Mouse (Mus musculus): Measurements from ENCODE around the gene E130218I03Rik. TPM values are rescaled to one million over a fixed set of nuclear protein-coding genes. Genes with fewer than 3 reads are reported as not detected.

E130218I03Rik gene
- total RNA-seq (2021) = not detected

DNA sequence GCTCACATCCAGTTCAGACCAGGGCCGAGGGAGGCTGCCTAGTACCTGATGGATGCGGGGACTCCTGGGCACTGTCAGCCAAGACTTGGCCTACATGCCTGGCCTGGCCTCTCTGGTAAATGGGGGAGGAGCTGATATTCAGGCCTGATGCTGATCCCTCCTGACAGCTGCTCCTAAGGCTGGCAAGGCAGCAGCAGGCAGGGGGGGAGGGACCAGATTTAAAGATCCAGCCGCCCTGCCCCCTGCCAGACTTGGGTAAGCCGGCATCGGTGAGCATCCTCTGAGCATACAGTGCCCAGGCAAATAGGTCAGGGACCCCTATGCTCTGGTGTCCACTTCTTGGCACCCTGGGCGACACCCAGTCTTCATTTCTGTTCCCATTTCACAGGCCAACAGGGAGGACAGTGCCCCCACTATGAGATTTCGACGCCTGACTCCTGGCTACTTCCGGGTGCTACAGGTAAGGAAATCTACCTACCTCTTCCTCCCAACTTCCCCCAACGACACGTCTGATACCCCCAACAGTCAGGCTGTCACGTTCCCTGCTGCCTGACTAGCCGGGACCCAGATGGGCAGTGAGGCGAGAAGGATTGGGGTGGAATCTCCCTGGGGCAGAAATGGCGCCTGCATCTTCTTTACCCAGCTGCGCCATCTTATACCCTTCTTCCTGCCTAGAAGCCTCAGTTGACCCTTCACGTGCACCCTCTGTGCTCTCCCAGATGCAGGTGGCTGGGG, at the start of gene E130218I03Rik:
Gene E130218I03Rik (plus strand): TSS at position 147 of the 735 bp plus-strand sequence.
- intact Hi-C loops (cut with DNase I) = loop anchor here (2.0 kb wide), 1 partner anchor 57 kb away; the partner anchor contains the start of gene Cep85
- no peak for DNase-seq (ENCODE audit: low spot score in 2 of 2)

DNA sequence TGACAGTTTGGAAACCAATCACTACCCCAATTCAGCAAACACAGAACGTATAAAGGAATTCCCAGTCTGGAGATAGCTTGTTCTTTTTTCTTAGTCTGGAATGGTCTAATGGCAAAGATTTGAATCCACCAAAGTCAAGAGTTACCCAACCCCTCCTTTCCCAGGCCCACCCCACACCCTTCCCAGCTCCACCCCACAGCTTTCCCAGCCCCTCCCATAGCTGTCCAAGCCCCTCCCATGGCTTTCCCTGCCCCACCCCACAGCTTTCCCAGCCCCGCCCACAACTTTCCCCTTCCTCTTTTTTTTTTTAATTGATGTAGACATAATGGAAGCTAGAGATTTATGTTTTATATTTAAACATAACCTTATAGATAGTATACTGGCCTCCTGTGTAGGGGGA, 44.1 kb upstream of the E130218I03Rik start:
- no peak for DNase-seq (ENCODE audit: low spot score in 2 of 2)
- intact Hi-C loops (cut with DNase I) = loop anchor here (5.0 kb wide), 1 partner anchor 33 kb away; no protein-coding TSS in a partner anchor

- intact Hi-C loops (cut with DNase I) = no loop called here
- no peak for DNase-seq (ENCODE audit: low spot score in 2 of 2)
Measured at GRCm38 (mm10) chr4:134202904-134203303, 40.6 kb upstream of the E130218I03Rik start, which contains the start of gene Gm7534. Gene Gm7534 (minus strand): TSS chr4:134203004.

- intact Hi-C loops (cut with DNase I) = no loop called here
- DNase-seq (ENCODE audit: low spot score in 2 of 2) = no peak
Measured at GRCm38 (mm10) chr4:134203340-134203896, 40.0 kb upstream of the E130218I03Rik start.

DNA sequence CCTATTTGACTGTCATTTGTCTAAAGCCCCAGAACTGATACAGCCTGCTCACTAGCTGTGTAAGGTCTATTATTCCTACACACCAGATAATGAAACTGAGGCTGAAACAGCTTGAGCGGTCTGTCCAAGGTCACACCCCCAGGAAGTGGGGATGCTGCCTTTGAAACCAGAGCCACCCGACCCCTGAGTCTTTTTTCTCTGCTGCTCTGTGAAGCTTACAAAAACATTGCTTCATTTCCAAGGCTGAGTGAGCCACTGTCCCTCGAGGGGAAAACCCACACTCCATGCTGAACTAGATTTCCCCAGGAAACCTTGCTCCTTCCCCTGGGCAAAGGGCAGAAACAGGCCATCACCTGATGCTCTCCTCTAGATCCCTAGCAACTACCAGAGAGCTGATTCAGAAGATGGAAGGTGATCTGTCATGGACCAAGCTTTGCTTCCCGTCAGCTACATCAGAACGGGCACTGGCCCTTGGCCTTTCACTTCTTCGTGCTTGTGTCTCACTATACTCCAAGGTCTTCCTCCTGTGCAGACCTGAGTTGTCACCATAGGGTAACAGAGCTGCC, 36.9 kb upstream of the E130218I03Rik start:
- DNase-seq (ENCODE audit: low spot score in 2 of 2) = no peak
- intact Hi-C loops (cut with DNase I) = no loop called here

DNA sequence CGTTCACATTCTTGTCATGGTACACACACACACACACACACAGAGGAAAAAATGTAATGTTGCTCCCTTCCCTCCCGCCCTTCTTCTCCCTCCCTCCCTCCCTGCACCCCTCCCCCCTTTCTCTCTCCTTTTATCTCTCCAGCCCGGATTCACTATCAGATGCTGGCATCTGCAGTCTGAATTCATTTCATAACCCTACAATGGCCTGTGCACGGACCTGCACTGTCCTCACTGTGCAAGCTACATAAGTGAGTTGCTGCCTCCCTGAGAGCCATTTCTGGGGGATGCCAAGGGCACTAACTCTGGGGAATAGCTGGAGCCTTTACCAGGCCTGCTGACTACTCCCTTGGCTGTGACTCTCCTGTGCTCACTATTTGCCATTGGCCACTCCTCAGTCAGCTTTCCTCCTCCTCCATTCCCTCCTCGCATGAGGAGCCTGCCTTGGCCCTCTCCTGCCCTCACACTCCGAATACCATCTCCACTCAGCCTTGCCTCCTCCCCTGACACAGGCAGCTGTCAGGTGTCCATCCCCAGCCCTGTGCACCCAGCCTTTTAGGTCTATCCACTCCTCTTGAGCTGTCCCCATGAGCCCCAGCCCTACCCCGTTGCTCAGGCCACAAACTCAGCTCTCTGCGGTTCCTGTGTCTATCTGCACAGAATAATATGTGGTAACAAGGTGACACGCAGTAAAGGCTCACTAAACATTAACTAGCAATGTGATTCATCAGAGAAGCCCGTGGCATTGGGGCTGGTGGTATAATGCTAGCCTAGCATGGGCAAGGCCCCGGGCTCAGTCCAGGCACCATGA, 20.5 kb upstream of the E130218I03Rik start:
- intact Hi-C loops (cut with DNase I) = no loop called here
- no peak for DNase-seq (ENCODE audit: low spot score in 2 of 2)

DNA sequence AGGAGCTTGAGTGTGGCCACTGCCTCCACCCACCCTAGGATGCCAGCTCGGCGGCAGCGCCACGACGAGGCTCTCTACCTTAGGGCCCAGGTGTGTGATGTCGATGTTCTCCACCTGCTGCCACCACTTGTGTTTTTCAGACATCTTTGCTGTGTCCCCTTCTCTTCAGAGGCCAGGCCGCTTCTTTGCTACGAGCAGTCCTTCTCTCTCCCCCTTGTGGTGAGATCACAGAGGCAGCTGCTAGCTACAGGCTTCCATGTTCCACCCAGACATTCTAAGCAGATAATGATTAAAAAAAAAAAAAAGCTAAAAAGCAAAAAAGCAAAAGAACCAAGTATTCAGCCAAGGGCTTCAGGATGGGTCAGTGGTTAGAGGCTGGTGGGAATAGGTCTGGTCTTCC, 16.3 kb upstream of the E130218I03Rik start, which contains the start of gene Catsper4:
Gene Catsper4 (minus strand): TSS at position 190 of the 400 bp plus-strand sequence.
- intact Hi-C loops (cut with DNase I) = no loop called here
- no peak for DNase-seq (ENCODE audit: low spot score in 2 of 2)

- intact Hi-C loops (cut with DNase I) = loop anchor here (5.0 to 10.0 kb wide), 3 partner anchors 33 to 446 kb away; no protein-coding TSS in a partner anchor
- DNase-seq (ENCODE audit: low spot score in 2 of 2) = no peak
Measured at GRCm38 (mm10) chr4:134230431-134230830, 13.0 kb upstream of the E130218I03Rik start.

DNA sequence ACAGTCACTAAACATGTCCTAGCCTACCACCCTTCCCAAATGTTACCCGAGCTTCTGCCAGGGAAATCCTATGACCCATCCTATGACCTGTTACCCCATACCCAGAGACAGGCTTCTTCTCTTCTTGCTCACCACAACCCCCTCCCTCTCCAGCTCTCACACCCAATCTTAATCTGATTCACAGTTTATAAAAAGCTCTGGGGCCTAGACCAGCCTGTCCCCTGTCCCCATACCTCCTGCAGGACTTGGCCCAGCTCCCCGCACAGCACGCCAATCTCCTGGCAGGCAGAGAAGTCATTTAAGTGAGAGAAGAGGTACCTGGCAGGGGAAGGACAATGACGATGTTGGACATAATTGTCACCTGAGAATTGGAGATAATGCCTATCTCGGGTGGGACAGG, 8.6 kb upstream of the E130218I03Rik start:
- no peak for DNase-seq (ENCODE audit: low spot score in 2 of 2)
- intact Hi-C loops (cut with DNase I) = loop anchor here (5.0 to 10.0 kb wide), 3 partner anchors 38 to 450 kb away; no protein-coding TSS in a partner anchor

DNA sequence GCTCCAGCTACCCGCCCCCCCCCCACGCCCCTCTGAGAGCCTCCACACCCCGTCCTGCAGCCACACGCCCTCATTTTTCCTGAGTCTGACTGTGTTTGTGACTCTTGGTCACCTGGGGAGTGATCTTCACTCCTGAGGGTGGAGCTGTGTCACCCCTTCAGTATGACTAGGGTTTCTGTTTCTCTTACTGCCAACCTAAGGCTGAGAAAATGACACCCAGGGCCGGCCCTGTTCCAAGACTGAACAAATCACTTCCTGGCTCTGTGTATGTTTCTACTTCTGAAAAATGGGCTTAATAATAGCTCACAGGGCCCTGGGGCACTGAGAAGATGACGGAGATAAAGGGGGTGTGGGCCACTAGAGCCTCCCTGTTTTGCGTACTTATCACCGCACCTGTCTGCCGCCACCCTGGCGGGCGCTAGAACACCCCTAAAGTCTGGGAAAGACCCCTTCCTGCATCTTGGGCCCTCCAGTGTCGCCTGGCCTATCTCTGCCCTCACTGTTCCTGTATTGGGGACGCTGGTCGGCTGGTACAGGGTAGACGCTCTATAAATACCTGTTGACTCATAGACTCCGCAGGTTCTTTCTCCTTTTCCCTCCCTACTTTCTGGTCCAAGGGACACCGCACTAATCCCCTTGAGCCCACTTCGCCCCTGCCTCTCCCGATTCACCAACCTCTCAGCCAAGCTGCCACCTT, 5.7 kb upstream of the E130218I03Rik start:
- intact Hi-C loops (cut with DNase I) = loop anchor here (10.0 kb wide), 1 partner anchor 453 kb away; no protein-coding TSS in a partner anchor
- DNase-seq (ENCODE audit: low spot score in 2 of 2) = no peak

DNA sequence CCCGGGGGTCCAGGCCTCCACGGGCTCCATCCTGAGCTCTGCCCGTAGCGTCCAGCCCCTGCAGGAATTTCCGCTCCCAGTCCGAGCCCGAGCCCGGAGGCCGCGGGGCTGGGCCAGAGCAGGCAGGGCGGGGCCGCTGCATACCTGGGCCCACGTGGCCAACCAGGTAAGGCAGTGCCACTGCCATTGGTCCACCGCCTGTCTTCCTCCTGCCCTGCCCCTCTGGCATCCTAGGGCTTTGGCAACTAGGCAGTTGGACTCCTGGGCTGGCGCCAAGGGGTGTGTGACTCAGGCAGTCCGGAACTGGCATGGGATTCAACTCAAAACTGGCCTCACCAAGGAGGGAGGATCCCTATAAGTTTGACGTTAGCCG, 5.2 kb upstream of the E130218I03Rik start, which contains the start of gene Cnksr1:
Gene Cnksr1 (minus strand): TSS at position 121 of the 373 bp plus-strand sequence.
- DNase-seq (ENCODE audit: low spot score in 2 of 2) = no peak
- intact Hi-C loops (cut with DNase I) = loop anchor here (10.0 kb wide), 1 partner anchor 453 kb away; no protein-coding TSS in a partner anchor

DNA sequence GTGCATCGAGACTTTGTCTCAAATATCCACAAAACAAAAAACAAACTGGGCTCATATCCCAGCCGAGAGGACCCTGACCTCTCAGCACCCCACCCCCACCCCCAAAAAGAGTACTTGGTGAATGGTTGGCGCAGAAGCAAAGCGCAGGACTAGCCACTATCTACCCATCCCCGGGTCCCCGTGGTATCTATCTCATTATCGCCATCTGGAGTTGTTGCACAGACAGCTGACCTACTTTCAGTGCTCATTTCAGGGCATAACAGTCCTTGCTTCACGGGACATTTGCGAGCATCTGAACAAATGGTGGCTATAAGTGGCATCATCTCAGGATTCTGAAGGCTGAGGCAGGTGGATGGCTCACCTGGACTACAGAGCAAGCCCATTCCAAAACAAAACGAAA, 4.8 kb upstream of the E130218I03Rik start:
- no peak for DNase-seq (ENCODE audit: low spot score in 2 of 2)
- intact Hi-C loops (cut with DNase I) = loop anchor here (10.0 kb wide), 1 partner anchor 454 kb away; no protein-coding TSS in a partner anchor

DNA sequence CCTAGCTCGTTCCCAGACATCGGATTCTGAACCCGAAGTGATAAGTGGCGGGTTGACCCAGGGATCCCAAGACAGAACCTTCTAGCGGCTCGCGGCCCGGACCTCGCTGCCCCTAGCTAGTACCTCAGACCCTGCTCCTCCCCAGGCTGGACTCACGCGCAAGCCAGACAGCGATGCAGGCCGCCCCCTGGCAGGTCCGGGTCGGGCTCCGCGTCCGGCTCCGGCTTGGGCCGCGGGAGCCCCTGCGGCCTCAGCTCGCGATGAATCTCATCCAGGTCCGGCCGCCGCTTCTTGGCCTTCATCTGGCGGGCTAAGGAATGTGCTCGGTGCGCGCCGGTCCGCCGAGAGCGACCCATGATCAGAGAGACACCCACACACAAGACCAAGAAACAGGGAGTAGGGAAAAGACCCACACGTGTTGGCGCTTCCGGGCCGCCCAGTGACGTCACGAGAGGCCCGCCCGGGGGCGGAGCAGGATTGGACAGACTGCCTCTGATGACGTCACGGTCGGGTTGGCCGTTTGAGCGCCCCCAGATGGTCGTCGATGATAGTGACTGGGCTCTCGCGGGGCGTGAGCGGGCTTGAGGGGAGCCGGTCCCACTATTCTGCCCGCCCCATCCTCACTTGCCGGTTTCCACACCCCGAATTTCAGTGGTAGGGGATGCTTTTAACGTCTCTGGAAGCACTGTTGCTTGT, 1.8 kb downstream of the E130218I03Rik start, which contains the start of gene Zfp593:
Gene Zfp593 (minus strand): TSS at position 445 of the 696 bp plus-strand sequence.
- DNase-seq (ENCODE audit: low spot score in 2 of 2) = peak; percentile 95 to 97
- intact Hi-C loops (cut with DNase I) = loop anchor here (2.0 kb wide), 1 partner anchor 58 kb away; the partner anchor contains the start of gene Cep85

GRCm38 (mm10) chr4:134246256-134246655, 2.8 kb downstream of the E130218I03Rik start:
- intact Hi-C loops (cut with DNase I) = no loop called here
- DNase-seq (ENCODE audit: low spot score in 2 of 2) = no peak

DNA sequence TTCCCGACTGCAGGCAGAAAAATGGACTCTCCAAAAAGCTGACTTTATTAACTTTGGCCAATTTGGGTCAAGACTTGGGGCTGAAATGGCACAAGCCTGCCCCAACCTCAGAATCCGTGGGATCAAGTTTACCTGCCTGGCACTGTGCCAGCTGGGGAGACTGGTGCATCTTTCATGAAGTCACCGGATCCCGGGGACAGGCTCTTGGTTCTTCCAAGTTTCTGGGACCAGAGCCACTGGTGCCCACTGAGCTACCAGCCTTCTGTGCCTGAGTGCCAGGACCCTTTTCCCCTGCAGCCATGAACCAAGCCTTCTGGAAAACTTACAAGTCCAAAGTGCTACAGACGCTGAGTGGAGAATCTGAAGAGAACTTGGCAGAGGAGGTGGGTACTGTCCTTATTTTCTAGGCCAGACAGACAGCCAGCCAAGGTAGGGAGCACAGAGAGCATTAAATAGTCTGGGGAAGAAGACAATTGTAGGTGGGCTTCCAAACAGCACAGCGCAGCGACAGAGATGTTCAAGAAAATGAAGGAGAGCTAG, 3.3 kb downstream of the E130218I03Rik start, which contains the start of gene Gm30191:
Gene Gm30191 (plus strand): TSS at position 217 of the 540 bp plus-strand sequence.
- no peak for DNase-seq (ENCODE audit: low spot score in 2 of 2)
- intact Hi-C loops (cut with DNase I) = no loop called here

- intact Hi-C loops (cut with DNase I) = loop anchor here (2.0 to 10.0 kb wide), 3 partner anchors 43 to 235 kb away; no protein-coding TSS in a partner anchor
- peak; percentile 56 to 66 for DNase-seq (ENCODE audit: low spot score in 2 of 2)
Measured at GRCm38 (mm10) chr4:134249651-134250050, 6.2 kb downstream of the E130218I03Rik start.

DNA sequence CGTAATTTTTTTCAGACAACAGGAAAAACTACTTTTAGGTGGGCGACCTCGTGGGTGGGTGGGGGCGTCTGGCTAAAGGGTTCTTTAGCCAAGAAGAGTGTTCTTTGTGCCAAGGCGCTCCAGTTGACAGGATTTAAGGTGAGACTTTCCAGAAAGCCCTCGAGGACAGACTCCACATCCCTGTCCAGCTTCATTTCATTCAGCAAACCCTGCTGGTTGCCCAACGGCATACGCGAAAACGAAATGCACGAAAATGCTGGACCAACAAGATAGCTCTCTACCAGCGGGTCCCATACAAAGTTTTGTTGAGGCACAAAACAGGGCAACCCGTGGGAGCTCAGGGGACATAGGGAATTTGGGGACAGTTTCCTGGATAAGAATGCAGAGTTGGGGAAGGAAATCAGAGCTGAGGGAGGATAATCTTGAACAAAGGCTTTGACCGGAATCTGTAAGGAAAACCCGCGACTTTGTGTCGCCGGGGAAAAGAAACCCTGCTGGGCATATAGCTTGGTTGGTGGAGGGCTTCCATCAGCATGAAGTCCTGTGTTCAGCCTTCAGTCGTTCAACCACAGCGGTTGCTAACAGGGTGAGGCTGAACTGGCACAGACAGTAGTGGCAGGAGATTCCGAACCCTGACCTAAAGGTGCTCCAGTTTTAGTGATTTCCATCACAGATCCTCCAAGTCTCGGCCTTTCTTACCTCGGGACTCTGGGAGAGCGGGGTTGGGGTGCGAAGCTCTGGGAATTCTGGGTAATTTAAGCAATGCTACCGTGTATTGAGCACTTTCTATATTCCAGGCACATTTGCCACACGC, 6.9 kb downstream of the E130218I03Rik start:
- DNase-seq (ENCODE audit: low spot score in 2 of 2) = no peak
- intact Hi-C loops (cut with DNase I) = loop anchor here (2.0 to 10.0 kb wide), 3 partner anchors 42 to 234 kb away; no protein-coding TSS in a partner anchor
